Mouse (Mus musculus): ENCODE measurements around the gene Ccdc86. TPM values are rescaled to one million over a fixed set of nuclear protein-coding genes. Genes with fewer than 3 reads are reported as not detected.

The Ccdc86 gene
- polyA plus RNA-seq, 1 experiment from 2014 or later: 21.7 TPM

DNA sequence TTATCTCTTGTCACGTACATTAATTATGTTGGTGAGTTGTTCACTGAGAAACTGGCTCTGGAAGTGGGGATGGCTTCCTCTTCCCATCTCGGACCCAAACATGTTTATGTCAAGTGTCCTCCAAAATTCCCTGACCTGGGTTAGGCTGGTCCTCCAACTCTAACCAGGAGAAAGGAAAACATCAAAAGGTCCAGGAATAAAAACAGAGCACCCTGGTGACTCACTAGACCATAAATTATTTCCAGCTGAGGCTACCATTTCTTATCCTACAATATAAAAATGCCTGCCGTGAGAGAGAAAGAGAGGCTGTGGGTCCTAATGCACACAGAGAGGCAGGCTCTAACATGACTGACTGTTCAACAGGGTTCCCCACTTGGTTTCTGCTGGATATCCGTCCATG lies 24.8 kb downstream of the Ccdc86 start:
- WGBS: 52% methylated on average over 4 of the region's 4 CpGs
- H3K27ac ChIP-seq: no peak overlapping the region
- ATAC-seq (ENCODE audit: low FRiP score): no peak
- H3K4me3 ChIP-seq: no peak overlapping the region
- no peaks in the 10 kb centered on the region for H3K9me3 ChIP-seq (replicated peaks)
- no peaks in the 10 kb centered on the region for H3K27me3 ChIP-seq
- no peaks in the 10 kb centered on the region for H3K36me3 ChIP-seq
- H3K4me2 ChIP-seq (replicated peaks): no peak overlapping the region
- H3K9ac ChIP-seq: no peak overlapping the region
- H3K4me1 ChIP-seq: 0 out of 2 replicates have a peak, but pooled peaks cover 4% of the 10 kb centered on the region

DNA sequence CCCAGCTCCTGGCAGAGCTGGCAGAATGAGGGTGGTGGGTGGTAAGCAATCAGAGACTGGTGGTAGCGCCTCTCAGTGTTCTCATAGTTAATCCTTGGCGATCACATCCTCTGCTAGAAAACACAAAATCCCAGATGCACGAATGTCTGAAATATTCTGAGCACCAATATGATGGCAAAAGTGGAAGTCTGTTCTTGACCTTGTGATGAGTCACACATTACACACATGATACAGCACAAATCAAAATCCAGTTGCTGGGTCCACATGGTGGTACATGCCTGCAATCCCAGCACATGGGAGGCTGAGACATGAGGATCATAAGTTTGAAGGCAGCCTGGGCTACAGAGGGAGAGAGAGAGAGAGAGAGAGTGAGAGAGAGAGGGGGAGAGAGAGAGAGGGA lies 28.0 kb downstream of the Ccdc86 start:
- Histone ChIP-seq H3K4me1 (no peaks in the 10 kb centered on the region), H3K9ac (no peak overlapping the region), H3K27me3 (no peaks in the 10 kb centered on the region), H3K4me2 (replicated peaks) (no peak overlapping the region), H3K27ac (no peak overlapping the region), H3K9me3 (replicated peaks) (no peaks in the 10 kb centered on the region), H3K4me3 (no peak overlapping the region), H3K36me3 (no peaks in the 10 kb centered on the region)
- ATAC-seq (ENCODE audit: low FRiP score): no peak
- WGBS: 78% methylated on average over 3 of the region's 3 CpGs

DNA sequence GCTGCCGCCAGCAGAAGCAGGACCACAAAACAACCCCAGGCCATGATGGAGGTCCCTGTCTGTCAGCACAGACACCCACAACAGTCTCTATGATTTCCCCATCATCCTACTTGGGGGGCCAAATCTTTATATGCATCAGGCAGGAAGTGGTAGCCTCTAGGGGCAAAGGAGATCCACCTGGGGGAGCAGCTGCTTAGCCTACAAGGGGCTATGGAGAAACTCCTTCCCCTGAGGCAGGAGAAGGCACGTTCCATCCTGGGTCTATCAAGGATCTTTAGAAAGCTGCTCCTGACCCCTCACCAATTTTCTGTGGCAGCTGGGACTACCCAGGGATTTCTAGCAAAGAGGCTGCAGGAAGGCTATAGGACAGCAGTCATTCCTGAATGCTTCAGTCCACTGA lies 28.5 kb downstream of the Ccdc86 start, which contains the start of gene Zp1:
Gene Zp1, minus strand, starts transcription at position 101 of the 400 bp plus-strand sequence.
- Histone ChIP-seq H3K4me2 (replicated peaks) (no peak within 1 kb of the TSS), H3K9ac (no peak within 1 kb of the TSS), H3K4me1 (no peaks in the 10 kb centered on the region), H3K36me3 (no peaks in the 10 kb centered on the region), H3K9me3 (replicated peaks) (no peaks in the 10 kb centered on the region), H3K27me3 (no peaks in the 10 kb centered on the region), H3K4me3 (no peak within 1 kb of the TSS), H3K27ac (no peak within 1 kb of the TSS)
- no peak for ATAC-seq (ENCODE audit: low FRiP score)
- 56% methylated on average over 2 of the region's 2 CpGs for WGBS

DNA sequence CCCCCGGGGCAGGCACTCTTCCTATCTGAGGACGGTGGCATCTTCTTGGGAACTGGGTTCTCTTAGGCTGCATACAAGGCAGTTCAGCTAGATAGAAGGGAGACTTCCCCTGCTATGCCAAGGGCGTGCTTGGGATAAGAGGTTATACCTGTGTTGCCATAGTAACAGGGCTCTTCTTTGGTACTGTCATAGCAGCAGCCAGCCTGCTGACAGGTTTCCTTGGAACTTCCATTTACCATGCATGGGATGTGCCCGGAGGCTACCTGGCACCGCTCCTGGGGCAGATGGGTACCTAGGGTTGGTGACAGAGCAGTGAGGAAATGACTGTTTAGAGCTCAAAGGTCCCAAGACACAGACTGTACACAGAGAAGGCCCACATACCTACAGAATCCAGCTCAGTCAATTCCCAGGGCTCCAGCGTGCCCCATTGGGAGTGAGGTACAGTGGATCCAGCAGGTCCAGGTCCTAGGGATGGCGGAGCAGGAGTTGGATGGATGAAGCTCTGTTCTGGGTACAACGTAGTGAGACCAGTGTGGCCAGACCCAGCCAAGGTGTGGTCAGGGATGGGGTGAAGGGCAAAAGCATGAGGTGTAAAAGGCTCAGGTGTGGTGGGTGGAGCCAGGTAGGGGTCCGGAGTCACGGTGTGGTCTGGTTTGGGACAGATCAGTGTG lies 30.6 kb downstream of the Ccdc86 start:
- Histone ChIP-seq H3K9me3 (replicated peaks) (no peaks in the 10 kb centered on the region), H3K27ac (no peak overlapping the region), H3K9ac (no peak overlapping the region), H3K4me3 (no peak overlapping the region), H3K4me1 (no peaks in the 10 kb centered on the region), H3K36me3 (no peaks in the 10 kb centered on the region), H3K27me3 (no peaks in the 10 kb centered on the region), H3K4me2 (replicated peaks) (no peak overlapping the region)
- 88% methylated on average over 10 of the region's 10 CpGs for WGBS
- ATAC-seq (ENCODE audit: low FRiP score): no peak

DNA sequence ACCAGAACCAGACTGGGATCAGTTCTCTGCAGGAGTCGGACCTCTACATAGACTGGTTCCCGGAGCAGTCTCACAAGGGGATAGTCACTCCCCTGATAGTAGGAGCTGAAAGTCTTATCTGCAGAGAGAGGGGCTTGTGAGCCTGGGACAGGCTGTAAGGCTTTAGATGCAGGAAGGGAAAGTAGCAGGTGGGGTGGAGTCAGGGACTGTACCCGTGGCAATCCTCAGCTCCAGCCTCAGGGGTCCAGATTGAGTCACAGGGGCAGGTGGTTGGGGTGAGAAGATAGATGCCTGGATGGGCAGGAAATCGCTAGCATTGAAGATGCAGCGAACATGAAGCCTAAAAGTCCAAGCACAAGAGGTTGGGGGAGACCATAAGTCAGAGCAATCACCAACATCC lies 32.6 kb downstream of the Ccdc86 start:
- H3K27me3 ChIP-seq: no peaks in the 10 kb centered on the region
- H3K4me1 ChIP-seq: no peaks in the 10 kb centered on the region
- no peaks in the 10 kb centered on the region for H3K36me3 ChIP-seq
- H3K9me3 ChIP-seq (replicated peaks): no peaks in the 10 kb centered on the region
- no peak overlapping the region for H3K27ac ChIP-seq
- H3K4me3 ChIP-seq: no peak overlapping the region
- no peak overlapping the region for H3K9ac ChIP-seq
- H3K4me2 ChIP-seq (replicated peaks): no peak overlapping the region
- ATAC-seq (ENCODE audit: low FRiP score): no peak
- WGBS: 65% methylated on average over 5 of the region's 5 CpGs

DNA sequence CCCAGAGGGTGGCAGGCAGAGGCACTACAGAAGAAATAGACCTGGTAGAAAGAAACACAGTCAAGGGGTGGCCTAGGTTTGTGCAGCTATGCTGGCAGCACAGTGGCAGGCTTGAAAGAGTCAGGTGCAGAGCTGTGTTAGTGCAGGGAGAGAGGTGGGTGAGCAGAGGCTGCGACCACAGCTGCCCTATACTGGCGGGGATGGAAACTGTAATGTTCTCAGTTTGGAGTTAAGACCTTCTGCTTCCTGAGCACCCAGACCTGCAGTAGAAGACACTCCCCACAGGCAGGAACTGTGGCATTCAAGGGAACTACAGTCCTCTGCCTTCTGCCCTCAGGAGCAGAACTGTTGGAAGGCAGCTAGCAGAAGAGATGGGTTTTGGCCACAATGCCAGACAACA lies 34.2 kb downstream of the Ccdc86 start:
- H3K9me3 ChIP-seq (replicated peaks): no peaks in the 10 kb centered on the region
- 79% methylated on average over 2 of the region's 2 CpGs for WGBS
- H3K27me3 ChIP-seq: no peaks in the 10 kb centered on the region
- H3K9ac ChIP-seq: 0 out of 2 replicates have a peak overlapping the region, but pooled peaks have one; percentile 32
- no peaks in the 10 kb centered on the region for H3K4me1 ChIP-seq
- no peaks in the 10 kb centered on the region for H3K36me3 ChIP-seq
- no peak overlapping the region for H3K4me3 ChIP-seq
- no peak for ATAC-seq (ENCODE audit: low FRiP score)
- no peak overlapping the region for H3K27ac ChIP-seq
- H3K4me2 ChIP-seq (replicated peaks): no peak overlapping the region

DNA sequence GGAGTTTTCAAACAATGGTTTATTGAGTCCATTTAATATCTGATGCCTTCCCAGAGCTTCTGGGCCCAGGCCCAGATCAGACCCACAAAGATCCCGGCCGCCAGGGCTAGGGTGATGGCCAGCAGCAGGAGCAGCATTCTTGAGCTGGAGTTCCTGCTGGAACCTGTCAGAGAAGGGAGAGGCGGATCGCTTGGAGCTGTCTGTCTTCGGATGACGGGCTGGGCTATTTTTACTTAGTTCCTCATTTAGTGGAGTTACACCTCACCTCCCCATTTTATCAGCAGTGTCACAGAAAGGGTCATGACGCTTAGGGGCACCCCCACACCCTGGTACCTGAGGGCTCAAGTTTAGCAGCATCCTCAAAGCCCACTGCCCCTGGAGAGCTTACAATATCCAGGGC lies 34.8 kb downstream of the Ccdc86 start:
- Histone ChIP-seq H3K4me1 (no peaks in the 10 kb centered on the region), H3K9me3 (replicated peaks) (no peaks in the 10 kb centered on the region), H3K9ac (no peak overlapping the region), H3K27me3 (no peaks in the 10 kb centered on the region), H3K4me2 (replicated peaks) (no peak overlapping the region), H3K36me3 (no peaks in the 10 kb centered on the region), H3K27ac (no peak overlapping the region), H3K4me3 (no peak overlapping the region)
- 75% methylated on average over 7 of the region's 7 CpGs for WGBS
- no peak for ATAC-seq (ENCODE audit: low FRiP score)

DNA sequence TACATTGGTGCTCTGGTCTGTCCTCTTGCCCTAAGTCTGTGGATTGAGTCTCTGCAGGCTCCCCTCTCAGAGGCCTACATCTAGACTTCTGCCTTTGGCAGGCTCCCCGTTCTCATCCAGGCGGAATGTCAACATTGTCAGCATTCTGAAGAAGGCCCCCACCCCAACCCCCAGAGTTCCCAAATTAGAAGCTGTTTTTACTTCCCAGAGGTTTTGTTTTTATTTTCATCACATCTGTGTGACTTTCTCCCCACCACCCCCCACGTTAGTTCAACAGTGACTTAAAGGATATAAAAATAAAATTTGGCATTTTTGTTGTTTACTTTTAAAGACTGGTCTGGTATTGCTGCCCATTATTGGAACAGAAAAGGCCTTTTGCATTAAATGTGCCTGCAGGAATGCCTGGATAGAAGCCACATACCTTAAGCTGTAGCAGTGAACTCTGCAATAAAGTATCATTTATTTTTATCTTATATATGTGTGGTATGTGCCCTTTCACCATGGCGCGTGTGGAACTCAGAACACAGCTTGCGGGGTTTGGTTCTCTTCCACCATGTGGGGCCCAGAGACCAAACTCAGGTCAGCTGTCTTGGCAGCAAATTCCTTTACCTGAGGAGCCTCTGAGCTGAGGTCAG lies 39.9 kb downstream of the Ccdc86 start:
- H3K27ac ChIP-seq: no peak overlapping the region
- 76% methylated on average over 6 of the region's 6 CpGs for WGBS
- ATAC-seq (ENCODE audit: low FRiP score): no peak

DNA sequence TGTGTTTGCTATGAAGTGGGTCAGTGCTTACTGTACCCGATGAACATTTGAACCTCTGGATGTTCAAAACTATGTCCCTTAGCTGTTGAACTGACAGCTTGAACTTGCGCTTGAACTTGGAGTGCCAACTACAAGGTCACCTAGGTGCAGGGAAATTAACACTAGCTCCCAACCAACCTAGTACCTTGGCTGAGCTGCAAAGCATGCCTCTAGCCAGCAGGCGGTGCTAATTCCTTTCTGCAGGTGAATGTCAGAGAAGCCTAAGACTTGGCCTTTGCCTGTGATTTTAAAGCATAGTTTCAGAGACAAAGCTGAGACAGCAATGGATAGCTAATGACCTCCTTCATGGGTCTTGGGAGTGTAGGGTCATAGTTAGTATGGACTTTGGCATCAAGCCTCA lies 41.2 kb downstream of the Ccdc86 start:
- 56% methylated on average over 3 of the region's 3 CpGs for WGBS
- Histone ChIP-seq H3K36me3 (peaks cover 53% of the 10 kb centered on the region), H3K4me2 (replicated peaks) (no peak overlapping the region), H3K4me3 (no peak overlapping the region), H3K9me3 (replicated peaks) (no peaks in the 10 kb centered on the region), H3K27ac (no peak overlapping the region), H3K4me1 (no peaks in the 10 kb centered on the region), H3K9ac (no peak overlapping the region), H3K27me3 (no peaks in the 10 kb centered on the region)
- no peak for ATAC-seq (ENCODE audit: low FRiP score)

More for the DNA sequence above, 39.9 kb downstream of the Ccdc86 start:
- H3K9me3 ChIP-seq (replicated peaks): no peaks in the 10 kb centered on the region
- H3K9ac ChIP-seq: no peak overlapping the region
- H3K27me3 ChIP-seq: no peaks in the 10 kb centered on the region
- H3K36me3 ChIP-seq: peaks cover 40% of the 10 kb centered on the region
- H3K4me3 ChIP-seq: no peak overlapping the region
- H3K4me2 ChIP-seq (replicated peaks): no peak overlapping the region
- H3K4me1 ChIP-seq: no peaks in the 10 kb centered on the region

DNA sequence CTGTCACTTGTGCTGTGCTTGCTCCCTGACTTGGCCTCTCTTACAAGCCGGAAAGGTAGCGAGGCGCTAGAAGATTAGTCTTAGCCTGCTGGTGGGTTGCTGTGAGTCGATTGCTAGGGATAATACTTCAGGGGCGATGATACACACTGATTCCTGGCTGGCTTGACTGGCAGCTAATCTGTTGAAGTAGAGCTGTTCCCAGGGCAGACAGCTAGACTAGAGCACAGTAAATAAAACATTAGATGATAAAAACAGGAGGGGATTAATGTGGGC lies 43.4 kb downstream of the Ccdc86 start:
- H3K4me1 ChIP-seq: no peaks in the 10 kb centered on the region
- no peak overlapping the region for H3K4me2 ChIP-seq (replicated peaks)
- no peak overlapping the region for H3K9ac ChIP-seq
- no peaks in the 10 kb centered on the region for H3K27me3 ChIP-seq
- peaks cover 75% of the 10 kb centered on the region for H3K36me3 ChIP-seq
- H3K27ac ChIP-seq: 0 out of 2 replicates have a peak overlapping the region, but pooled peaks have one; percentile 2
- WGBS: 90% methylated on average over 5 of the region's 5 CpGs
- no peak for ATAC-seq (ENCODE audit: low FRiP score)
- no peak overlapping the region for H3K4me3 ChIP-seq
- H3K9me3 ChIP-seq (replicated peaks): no peaks in the 10 kb centered on the region

DNA sequence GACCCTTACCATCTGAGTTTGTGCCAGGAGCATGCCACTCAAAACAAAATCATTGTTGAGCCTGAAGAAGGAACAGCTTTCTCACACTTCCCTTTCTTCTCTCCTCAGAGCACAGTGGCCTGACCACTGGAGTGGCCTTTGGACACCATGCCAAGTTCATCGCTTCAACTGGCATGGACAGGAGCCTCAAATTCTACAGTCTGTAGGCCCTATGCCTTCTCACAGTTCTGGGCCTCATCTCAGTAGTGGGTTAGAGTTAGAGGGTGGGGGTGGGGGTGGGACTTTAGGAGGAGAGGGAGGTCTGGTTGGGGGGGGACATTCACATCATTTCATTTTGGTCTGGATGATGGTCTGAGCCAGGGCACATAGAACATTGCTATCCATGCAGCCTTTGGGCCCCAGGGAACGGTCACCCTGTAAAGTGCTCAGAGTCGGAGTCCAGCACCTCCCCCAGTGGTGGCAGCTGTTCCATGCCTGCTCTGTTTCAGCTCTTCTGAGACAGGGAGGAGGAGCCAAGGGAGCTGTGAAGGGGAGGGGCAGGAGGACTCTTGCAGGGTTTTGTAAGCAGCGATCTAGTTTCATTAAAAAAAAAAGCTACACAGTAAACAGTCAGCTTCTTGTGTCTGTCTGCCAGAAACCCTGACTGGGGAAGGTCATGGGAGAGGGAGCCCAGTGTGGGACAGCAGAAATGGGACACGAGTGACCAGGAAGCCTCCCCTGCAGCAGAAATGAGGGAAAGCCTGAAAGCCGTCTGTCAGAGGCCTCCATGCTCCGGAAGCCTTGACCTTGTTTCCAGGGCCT lies 43.9 kb downstream of the Ccdc86 start:
- no peaks in the 10 kb centered on the region for H3K27me3 ChIP-seq
- 0 out of 2 replicates have a peak, but pooled peaks have one; percentile 29 for ATAC-seq (ENCODE audit: low FRiP score)
- no peak overlapping the region for H3K9ac ChIP-seq
- H3K4me3 ChIP-seq: no peak overlapping the region
- H3K4me1 ChIP-seq: no peaks in the 10 kb centered on the region
- 67% methylated on average over 7 of the region's 7 CpGs for WGBS
- H3K9me3 ChIP-seq (replicated peaks): no peaks in the 10 kb centered on the region
- 0 out of 2 replicates have a peak overlapping the region, but pooled peaks have one; percentile 2 for H3K27ac ChIP-seq
- no peak overlapping the region for H3K4me2 ChIP-seq (replicated peaks)
- H3K36me3 ChIP-seq: peaks cover 80% of the 10 kb centered on the region

DNA sequence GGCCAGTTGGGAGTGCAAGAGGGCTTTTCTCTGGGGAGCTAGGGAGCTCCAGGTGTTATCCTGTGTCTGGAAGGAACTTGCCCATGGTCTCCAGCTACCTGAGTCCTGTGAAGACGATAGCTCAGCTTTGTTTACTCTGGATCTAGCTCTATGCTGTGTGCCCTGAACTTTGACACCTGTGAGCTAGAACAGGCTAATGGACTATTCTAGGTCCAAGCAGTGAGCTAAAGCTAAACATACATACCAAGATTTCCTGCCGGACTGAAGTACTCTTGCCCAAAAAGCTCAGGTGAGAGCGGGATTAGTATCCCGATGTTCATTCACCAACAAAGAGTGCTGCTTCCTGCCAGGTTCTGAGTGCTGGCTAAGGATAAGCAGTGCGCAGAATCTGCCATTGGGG lies 44.6 kb downstream of the Ccdc86 start:
- H3K4me3 ChIP-seq: no peak overlapping the region
- no peak overlapping the region for H3K4me2 ChIP-seq (replicated peaks)
- WGBS: 90% methylated on average over 5 of the region's 5 CpGs
- no peaks in the 10 kb centered on the region for H3K9me3 ChIP-seq (replicated peaks)
- H3K9ac ChIP-seq: no peak overlapping the region
- H3K4me1 ChIP-seq: no peaks in the 10 kb centered on the region
- no peak for ATAC-seq (ENCODE audit: low FRiP score)
- H3K27me3 ChIP-seq: no peaks in the 10 kb centered on the region
- H3K36me3 ChIP-seq: peaks cover 86% of the 10 kb centered on the region
- H3K27ac ChIP-seq: no peak overlapping the region

Data from hindbrain, embryonic 12.5 days (tissue).